Mouse (Mus musculus) forebrain, embryonic 16.5 days (tissue): ENCODE measurements around the gene Pard3b. TPM values are rescaled to one million over a fixed set of nuclear protein-coding genes. Genes with fewer than 3 reads are reported as not detected.

Experiments used
- ATAC-seq: fragments of 200-750 bp; cut with Nextera tagmentation; 2 replicates; pipeline ENCODE4 v1.8.0; 2017; ENCODE audit warnings: mild to moderate bottlenecking, moderate library complexity
- H3K27ac ChIP-seq: fragments of 300-500 bp; sonication (generic); 2 replicates; pipeline ENCODE4 v1.5.1; 2014; ENCODE audit warnings: low read length, control low read depth
- H3K27me3 ChIP-seq: fragments of 300-500 bp; sonication (generic); replicated peaks from 2 replicates; pipeline ENCODE4 v1.6.1; 2014; ENCODE audit warnings: low read length; ENCODE audit not compliant: control insufficient read depth, insufficient read depth
- H3K36me3 ChIP-seq: fragments of 300-500 bp; sonication (generic); 2 replicates; pipeline ENCODE4 v1.6.1; 2014; ENCODE audit not compliant: control insufficient read depth, insufficient read depth
- H3K4me1 ChIP-seq: fragments of 300-500 bp; sonication (generic); replicated peaks from 2 replicates; pipeline ENCODE4 v1.6.1; 2014; ENCODE audit warnings: low read length; ENCODE audit not compliant: control insufficient read depth, insufficient read depth
- H3K4me2 ChIP-seq: fragments of 300-500 bp; sonication (generic); 2 replicates; pipeline ENCODE4 v1.6.1; 2014; ENCODE audit warnings: mild to moderate bottlenecking, low read length, control low read depth
- H3K4me3 ChIP-seq: fragments of 300-500 bp; sonication (generic); replicated peaks from 2 replicates; pipeline ENCODE4 v1.5.1; 2014; ENCODE audit warnings: mild to moderate bottlenecking, low read length, control low read depth
- H3K9ac ChIP-seq: fragments of 300-500 bp; sonication (generic); replicated peaks from 2 replicates; pipeline ENCODE4 v1.6.1; 2014; ENCODE audit warnings: low read depth, low read length, control low read depth
- H3K9me3 ChIP-seq: fragments of 300-500 bp; sonication (generic); 2 replicates; pipeline ENCODE4 v1.6.1; 2016; ENCODE audit warnings: low read length; ENCODE audit not compliant: control insufficient read depth
- WGBS: fragments of 180-500 bp; shearing (Covaris S2); extraction: QIAGEN DNeasy Blood & Tissue Kit; methylation state at CpG from one replicate; pipeline ENCODE4 v1.1.7; 2014; 5-methylcytosine and 5-hydroxymethylcytosine counted together
- polyA plus RNA-seq: library from polyadenylated mRNA; unstranded; fragments of >200 nt; fragmentation: Nextera tagmentation; extraction: Ambion mirVana; gene quantifications from 2 replicates; pipeline ENCODE4 v1.2.1, GENCODE M21; 2015

The Pard3b gene
- polyA plus RNA-seq, 1 experiment from 2014 or later: 6.3 TPM

- Histone ChIP-seq H3K4me2 (no peak overlapping the region), H3K4me3 (no peak overlapping the region), H3K27ac (no peak overlapping the region), H3K36me3 (no peaks in the 10 kb centered on the region), H3K27me3 (no peaks in the 10 kb centered on the region), H3K9ac (no peak overlapping the region), H3K4me1 (no peaks in the 10 kb centered on the region), H3K9me3 (no peaks in the 10 kb centered on the region)
- WGBS: 95% methylated on average over 5 of the region's 5 CpGs
- ATAC-seq: no peak
These were observed 1011.9 kb downstream of the Pard3b start for GRCm38 (mm10) chr1:62650491-62650890.

GRCm38 (mm10) chr1:62654436-62654835 is 1015.8 kb downstream of the Pard3b start:
- no peak for ATAC-seq
- no peaks in the 10 kb centered on the region for H3K36me3 ChIP-seq
- no peaks in the 10 kb centered on the region for H3K27me3 ChIP-seq
- no peak overlapping the region for H3K9ac ChIP-seq
- H3K4me3 ChIP-seq: no peak overlapping the region
- H3K4me1 ChIP-seq: no peaks in the 10 kb centered on the region
- WGBS: 64% methylated on average over 6 of the region's 6 CpGs
- H3K4me2 ChIP-seq: no peak overlapping the region
- no peak overlapping the region for H3K27ac ChIP-seq
- no peaks in the 10 kb centered on the region for H3K9me3 ChIP-seq

DNA sequence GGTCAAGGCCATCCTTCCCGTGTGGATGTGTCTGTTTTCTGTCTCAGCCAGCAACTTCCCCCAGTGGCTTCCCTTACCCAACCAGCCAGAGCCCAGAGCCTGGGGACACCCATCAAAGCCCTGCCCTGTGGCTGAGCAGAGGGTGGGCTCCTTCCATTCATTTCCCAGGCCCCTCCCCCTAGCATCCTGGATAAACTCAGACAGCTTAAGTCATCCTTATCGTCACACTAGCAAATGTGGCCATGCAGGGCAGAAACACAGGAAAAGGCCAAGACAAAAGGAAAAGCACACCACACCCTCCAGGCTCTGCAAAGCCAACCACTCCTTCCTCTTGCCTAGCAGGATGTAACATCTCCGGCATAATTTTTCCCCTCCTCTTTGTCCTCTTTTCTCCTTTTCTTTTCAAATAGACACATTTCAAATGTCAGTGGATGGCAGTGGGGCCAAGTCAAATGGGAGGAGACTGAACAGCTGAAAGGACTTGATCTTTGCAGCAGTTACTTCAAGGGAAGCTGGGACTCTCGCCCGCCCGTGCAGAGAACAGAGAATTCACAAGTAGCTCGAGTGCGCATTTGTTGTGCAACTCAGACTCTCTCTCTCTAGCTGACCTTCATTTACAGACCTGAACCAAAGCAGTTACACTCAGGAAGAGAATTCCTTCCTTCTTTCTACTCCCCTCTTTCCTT is 1026.5 kb downstream of the Pard3b start:
- H3K27me3 ChIP-seq: no peaks in the 10 kb centered on the region
- 53% methylated on average over 8 of the region's 8 CpGs for WGBS
- H3K4me1 ChIP-seq: no peaks in the 10 kb centered on the region
- H3K9ac ChIP-seq: no peak overlapping the region
- H3K9me3 ChIP-seq: no peaks in the 10 kb centered on the region; the same call in 1 of the 2 replicates
- H3K4me3 ChIP-seq: no peak overlapping the region
- no peak overlapping the region for H3K4me2 ChIP-seq
- H3K27ac ChIP-seq: no peak overlapping the region
- H3K36me3 ChIP-seq: no peaks in the 10 kb centered on the region
- ATAC-seq: no peak

DNA sequence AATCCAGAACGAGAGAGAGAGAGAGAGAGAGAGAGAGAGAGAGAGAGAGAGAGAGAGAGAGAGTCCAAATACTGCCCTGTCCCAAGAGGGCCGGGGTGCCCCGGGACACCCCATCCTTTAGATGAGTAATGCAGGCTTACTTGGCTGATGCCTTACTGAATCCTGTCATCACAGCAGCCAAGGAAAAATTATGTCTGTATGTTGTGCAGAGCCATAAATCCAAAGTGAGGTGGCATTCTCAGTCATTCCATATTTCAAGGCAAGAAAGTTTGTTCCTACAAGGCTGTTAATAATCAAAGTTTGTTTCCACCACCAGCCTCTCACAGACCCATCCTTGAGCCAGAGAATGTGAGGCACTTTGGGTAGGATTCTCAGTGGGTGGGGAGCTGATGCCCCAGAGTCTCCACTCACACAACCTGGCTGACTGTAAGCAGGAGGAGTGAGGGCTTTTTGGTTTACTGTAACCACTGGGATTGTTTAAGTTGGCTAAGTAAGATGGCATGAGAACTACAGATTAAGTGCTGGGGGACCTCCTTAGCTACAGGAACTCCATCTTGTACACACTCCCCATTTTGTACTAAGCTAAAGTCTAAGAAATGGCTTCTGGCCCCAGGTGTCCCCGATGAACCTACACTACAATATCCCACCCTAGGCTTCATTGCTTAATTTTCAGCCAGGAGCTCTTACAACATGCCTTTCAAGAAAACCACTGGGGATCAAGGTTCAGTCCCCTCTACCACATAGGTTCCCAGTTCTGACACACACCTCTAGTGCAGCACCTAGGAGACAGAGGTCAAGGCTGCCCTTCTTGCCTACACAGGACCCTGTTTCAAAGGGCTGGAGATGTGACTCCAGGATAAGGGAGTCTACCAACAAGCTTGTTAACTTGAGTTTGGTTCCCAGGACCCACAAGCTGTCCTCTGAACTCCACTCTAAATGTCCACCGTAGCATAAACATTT is 1027.4 kb downstream of the Pard3b start:
- no peak for ATAC-seq
- Histone ChIP-seq H3K9ac (no peak overlapping the region), H3K4me2 (no peak overlapping the region), H3K4me1 (no peaks in the 10 kb centered on the region), H3K27ac (no peak overlapping the region), H3K36me3 (no peaks in the 10 kb centered on the region), H3K9me3 (no peaks in the 10 kb centered on the region; the same call in 1 of the 2 replicates), H3K4me3 (no peak overlapping the region), H3K27me3 (no peaks in the 10 kb centered on the region)
- WGBS: 86% methylated on average over 5 of the region's 5 CpGs

DNA sequence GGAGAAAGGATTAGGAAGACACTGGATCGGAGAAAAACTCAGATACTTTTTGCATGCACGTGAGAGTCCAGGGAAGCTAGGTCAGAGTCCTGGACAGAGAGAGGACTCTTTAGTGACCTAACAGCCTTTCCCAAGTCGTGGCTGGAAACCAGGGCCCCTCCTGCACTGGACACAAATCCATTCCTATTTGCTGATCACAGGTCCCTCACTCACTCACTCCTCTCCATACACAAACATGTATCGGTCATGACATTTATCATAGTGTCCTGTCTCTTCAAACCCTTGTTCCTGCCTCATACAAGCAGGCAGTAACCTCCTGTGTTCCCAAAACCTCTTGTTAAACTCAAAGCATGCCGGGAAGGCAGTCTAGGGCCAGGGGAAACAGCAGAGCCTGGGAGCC is 1028.2 kb downstream of the Pard3b start:
- 87% methylated on average over 5 of the region's 5 CpGs for WGBS
- no peaks in the 10 kb centered on the region for H3K36me3 ChIP-seq
- H3K9ac ChIP-seq: no peak overlapping the region

DNA sequence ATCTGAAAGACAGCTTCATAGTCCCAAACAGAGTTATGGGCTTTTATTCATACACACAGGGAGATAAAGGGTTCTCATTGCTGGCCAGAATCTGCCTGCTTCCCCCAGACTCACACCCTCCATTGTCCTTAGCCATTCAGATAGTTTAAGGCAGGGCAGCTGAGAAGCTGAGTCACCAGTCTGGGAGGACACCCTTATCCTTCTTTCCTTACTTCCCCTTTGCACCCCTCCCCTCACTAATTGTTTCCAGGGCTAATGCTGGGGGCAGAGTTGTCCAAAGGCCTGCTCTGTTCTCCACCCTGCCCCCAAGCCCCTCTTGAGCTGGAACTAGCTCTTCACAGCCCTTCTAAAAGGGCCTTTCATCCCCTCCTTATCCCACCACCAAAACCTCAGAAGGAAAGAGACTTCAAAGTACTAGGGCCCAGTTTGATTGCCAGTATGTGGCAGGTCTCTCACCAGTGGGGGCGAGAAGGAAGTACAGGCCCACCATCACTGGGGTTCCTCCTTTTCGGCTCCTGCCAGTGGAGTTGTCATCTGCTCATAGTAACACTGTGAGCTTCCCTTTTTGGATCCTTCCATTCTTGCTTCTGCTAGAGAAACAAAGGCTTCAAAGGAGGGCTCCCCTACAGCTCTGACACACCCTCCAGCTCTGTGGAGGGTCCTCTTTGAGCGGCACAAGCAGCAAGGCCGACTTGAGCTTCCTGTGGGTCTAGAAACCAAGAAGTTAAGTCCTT is 1040.2 kb downstream of the Pard3b start:
- Histone ChIP-seq H3K9ac (no peak overlapping the region), H3K27me3 (no peaks in the 10 kb centered on the region), H3K9me3 (no peaks in the 10 kb centered on the region), H3K27ac (no peak overlapping the region), H3K4me2 (no peak overlapping the region), H3K4me3 (no peak overlapping the region), H3K4me1 (peaks cover 13% of the 10 kb centered on the region), H3K36me3 (no peaks in the 10 kb centered on the region)
- WGBS: 38% methylated on average over 4 of the region's 4 CpGs
- no peak for ATAC-seq

More for the DNA sequence above, 1028.2 kb downstream of the Pard3b start:
- Histone ChIP-seq H3K4me1 (no peaks in the 10 kb centered on the region), H3K4me2 (no peak overlapping the region), H3K9me3 (no peaks in the 10 kb centered on the region; the same call in 1 of the 2 replicates), H3K27ac (no peak overlapping the region), H3K4me3 (no peak overlapping the region), H3K27me3 (no peaks in the 10 kb centered on the region)
- ATAC-seq: no peak

GRCm38 (mm10) chr1:62679466-62679865 is 1040.8 kb downstream of the Pard3b start:
- Histone ChIP-seq H3K9ac (no peak overlapping the region), H3K27me3 (no peaks in the 10 kb centered on the region), H3K9me3 (no peaks in the 10 kb centered on the region), H3K4me1 (peaks cover 13% of the 10 kb centered on the region), H3K4me3 (no peak overlapping the region), H3K27ac (no peak overlapping the region), H3K4me2 (no peak overlapping the region), H3K36me3 (no peaks in the 10 kb centered on the region)
- WGBS: 93% methylated on average over 2 of the region's 2 CpGs
- ATAC-seq: no peak

GRCm38 (mm10) chr1:62682456-62683385 is 1044.1 kb downstream of the Pard3b start:
- no peaks in the 10 kb centered on the region for H3K9me3 ChIP-seq
- H3K36me3 ChIP-seq: no peaks in the 10 kb centered on the region
- 19% methylated on average over 21 of the region's 21 CpGs for WGBS
- no peak overlapping the region for H3K9ac ChIP-seq
- peak overlapping the region; percentile 45; the same call in 1 of the 2 replicates for H3K27ac ChIP-seq
- H3K4me1 ChIP-seq: peaks cover 13% of the 10 kb centered on the region
- H3K4me2 ChIP-seq: peak overlapping the region; percentile 32
- H3K4me3 ChIP-seq: no peak overlapping the region
- peak; percentile 78 for ATAC-seq
- no peaks in the 10 kb centered on the region for H3K27me3 ChIP-seq
